Mouse (Mus musculus) thymus, postnatal 36 days (tissue): ENCODE data around the gene Olfr263.
A peak's percentile ranks its signal among the peaks of the same experiment; 100 is the strongest.

ENCODE experiments used
- DNase-seq, 2 experiments: peaks; one replicate each; pipeline ENCODE4 v3.0.0; 2022; ENCODE audit warnings: mixed read lengths in 2 of 2

Olfr263 gene

DNA sequence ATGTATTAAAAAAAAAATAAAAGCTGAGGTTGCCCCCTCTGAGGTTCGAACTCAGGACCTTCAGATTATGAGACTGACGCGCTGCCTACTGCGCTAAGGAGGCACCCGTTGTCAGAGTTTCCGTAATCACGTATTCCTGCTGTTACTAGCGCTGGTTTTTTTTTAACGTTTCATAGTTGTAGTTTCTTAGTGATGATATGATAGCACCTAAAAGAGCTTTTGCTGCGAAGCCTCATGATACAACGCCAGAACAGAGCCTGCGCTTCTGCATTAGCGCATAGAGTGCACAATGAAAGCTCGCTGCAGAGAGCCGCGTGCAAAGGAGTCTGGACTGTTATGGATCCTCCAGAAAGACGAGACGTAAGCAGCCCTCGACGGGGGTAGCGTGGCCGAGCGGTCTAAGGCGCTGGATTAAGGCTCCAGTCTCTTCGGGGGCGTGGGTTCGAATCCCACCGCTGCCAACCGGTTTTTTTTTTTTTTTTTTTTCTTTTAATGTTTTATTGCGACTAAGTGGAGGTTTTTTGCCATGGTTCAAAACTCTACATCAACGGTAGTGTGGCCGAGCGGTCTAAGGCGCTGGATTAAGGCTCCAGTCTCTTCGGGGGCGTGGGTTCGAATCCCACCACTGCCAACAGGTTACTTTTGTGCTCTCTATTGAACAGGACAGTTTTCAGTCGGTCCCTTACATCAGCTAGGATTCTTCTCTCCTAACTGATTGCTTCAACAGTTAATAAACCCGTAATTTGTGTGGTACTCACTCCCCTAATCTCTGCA lies 40.4 kb downstream of the Olfr263 start:
- DNase-seq: peak; percentile 83 to 84

DNA sequence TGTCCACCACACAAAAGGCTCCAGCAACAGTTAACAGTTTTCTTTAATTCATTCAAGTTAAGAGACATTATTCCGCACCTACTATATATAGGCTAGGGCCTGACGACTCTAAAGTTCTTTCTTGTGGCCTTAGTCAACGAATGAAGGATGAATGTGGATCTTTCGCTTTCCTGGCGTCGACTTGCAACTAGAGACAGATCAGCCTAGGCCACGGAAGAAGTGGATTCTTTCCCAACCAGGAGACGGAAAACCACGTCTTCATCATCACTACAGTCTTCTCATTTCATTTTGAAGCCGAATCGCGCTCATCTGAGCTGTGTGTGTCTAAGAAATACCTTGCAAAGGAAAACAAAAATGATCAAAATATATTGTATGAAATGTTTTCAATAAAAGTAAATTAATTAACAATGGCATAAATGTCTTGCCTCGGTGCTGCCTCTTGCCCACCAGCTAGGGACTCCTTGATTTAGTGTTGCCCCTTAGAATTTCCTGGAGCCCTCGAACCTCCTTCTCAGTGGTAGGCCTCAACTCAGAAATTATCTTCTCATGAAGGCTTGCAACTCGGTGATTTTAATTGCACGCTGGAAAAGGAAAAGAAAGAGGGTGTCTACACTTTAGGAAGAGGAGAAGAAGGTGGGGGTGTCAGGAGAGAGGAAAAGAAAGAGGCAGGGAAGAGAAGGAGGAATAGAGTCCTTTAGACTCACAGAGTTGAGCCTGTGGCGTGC lies 41.2 kb downstream of the Olfr263 start:
- DNase-seq: no peak

DNA sequence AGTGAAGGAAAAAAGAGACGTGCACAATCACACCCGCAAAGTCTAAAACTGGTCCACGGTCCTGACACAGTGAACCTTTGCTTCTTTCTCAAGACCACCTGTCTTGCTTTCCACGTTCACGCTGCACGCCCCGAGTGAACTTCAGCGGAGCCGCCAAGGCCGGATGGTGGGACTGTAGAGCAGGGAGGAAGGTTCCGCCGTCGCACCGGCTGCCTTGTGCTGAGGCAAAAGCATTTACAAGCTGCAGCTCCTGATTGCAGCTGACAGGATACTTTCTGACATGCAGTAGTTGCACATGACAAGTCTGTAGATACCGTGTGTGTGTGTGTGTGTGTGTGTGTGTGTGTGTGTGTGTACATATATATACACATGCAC lies 41.7 kb downstream of the Olfr263 start:
- DNase-seq: peak in 1 of 2 experiments; percentile 34

DNA sequence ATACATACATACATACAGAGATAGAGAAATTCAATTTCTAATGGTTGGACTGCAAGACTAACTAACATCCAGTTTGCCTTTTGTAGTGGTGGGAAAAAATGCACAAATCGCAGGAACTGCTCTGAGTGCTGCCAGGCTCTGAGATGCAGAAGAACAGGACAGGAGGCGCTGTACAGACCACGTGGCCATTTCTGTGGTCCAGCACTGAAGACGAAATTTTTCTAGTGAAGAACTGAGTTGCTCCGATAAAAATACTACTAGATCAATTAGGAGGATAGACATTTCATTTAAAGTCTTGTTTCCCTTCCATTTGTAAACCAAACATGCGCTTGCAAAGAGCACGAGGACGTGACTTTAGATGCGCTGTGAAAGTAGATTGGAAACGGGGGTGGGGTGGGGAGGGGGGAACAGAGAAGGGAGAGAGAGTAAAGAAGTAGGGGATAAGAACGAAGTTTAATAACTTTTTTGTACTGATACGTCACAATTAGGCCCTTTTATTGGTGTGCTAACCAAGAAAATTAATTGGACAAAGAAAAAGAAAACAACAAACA lies 42.2 kb downstream of the Olfr263 start:
- no peak for DNase-seq

DNA sequence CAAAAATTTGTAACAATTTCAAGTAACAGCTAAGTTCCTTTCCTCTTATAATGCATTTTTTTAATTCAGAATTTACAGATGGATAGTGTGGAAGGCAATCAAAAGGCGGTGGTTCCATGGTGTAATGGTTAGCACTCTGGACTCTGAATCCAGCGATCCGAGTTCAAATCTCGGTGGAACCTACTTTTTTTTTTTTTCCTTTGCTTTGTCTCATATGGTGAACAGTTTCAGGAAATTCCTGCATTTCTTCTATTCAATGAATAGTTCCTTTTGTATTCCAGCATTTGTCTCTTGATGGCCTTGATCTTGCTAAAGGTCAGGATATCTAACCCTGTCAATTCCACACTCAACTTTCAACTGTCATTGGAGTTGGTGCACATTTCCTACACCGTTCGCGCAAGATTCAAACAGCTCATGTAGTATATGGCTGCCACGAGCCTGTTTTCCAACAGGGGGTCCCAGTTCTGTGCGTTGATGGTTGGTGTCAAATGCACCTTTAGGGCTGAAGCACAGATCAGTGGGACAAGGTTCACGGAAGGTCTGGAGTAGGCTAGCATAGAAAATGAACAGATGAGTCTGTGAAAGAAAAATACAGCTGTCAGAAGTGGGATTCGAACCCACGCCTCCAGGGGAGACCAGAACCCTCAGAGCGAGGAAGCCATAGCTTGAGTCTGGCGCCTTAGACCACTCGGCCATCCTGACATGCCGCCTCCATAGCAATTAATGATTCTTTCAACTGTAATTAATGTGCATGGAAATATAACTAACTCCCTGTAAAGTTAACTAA lies 43.0 kb downstream of the Olfr263 start:
- DNase-seq: peak; percentile 57 to 60

DNA sequence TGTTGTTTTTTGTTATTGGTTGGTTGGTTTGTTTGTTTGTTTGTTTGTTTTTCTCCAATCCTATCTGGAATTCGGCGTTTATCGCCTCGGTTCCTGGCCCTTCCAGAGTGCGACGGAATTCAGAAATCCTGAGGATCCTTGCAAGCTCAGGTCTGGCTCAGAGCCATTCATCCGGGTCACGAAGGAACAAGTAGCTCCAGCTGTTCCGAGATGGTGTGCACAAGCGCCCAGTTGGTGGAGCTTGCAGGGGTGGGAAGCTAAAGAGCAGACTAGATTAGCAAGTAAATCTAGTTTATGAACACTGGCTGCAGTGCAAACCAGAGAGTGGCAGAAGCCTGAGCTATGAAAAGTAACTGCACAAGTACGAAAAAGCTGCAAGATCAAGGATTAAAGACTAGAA lies 43.6 kb downstream of the Olfr263 start:
- DNase-seq: peak in 1 of 2 experiments; percentile 26

DNA sequence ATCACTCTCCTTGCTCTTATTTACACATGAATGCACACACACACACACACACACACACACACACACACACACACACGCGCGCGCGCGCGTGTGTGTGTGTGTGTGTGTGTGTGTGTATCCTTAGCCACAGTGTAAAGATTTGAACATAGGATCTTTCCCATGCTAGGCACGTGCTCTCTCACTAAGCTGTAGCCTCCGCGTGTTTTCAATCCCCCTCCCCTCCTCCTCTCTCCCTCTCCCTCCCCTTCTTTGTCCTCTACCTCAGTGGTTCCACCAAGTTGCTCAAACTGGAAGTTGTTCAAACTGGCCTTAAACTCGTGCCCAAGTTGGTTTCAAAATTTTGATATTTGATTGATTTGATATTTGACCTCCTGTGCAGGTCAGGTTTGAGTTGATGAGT lies 47.3 kb downstream of the Olfr263 start:
- DNase-seq: no peak

DNA sequence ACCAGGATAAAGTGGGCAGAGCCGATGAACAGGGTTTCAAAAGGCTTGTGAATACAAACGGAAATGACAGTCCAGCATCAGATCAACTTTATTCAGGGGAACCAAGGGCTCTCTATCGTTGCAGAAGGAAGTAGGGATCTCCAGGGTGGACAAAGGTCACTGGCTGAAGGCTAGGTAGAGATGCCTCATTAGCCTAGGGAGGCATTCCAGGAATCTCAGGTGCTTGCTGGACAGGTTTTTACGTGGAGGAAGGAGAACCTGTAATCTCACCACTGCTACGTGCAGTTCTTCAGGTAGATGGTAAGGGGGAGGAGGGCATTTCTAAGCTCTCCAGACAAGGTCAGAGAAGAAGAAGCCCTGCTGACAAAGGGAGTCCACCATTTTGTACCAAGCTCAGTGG lies 48.2 kb downstream of the Olfr263 start:
- DNase-seq: no peak

DNA sequence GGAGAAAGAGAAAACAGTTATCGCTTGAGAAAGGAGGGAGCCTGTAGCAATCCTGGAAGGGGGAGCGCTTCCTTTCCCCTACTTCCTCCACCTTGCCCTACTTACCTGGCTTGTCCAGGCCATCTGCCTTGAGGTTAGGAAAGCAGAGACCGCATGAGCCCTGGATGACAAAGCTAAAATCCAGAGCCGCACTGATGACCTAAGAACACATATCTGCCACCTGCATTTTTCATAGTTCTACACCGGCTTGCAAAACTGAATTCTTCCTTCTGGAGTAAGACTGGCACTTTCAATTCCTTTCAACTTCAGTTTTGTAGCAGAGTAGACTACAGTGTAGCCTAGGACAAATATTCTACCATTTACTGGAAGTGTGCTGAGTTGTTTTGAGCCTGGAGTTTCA lies 48.9 kb downstream of the Olfr263 start:
- no peak for DNase-seq

DNA sequence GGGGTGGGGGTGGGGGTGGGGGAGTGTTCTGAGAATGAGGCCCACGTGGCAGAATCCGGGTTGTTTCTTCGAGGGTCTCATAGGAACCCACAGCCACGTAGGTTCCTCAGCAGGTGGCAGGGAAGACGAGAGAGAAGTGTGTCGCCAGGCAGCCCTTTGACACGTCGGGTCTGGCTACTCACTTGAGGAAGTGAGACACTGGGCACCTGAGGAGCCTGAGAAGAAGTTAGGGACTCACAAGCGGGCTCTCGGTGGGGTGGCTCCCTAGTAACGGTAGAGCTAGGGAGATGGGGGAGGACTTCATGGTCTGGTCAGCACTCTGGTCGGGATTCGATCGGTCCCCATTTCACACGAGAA lies 49.9 kb downstream of the Olfr263 start, which contains the start of gene Trim27:
Gene Trim27 (plus strand): TSS at position 79 of the 357 bp plus-strand sequence.
- no peak for DNase-seq

DNA sequence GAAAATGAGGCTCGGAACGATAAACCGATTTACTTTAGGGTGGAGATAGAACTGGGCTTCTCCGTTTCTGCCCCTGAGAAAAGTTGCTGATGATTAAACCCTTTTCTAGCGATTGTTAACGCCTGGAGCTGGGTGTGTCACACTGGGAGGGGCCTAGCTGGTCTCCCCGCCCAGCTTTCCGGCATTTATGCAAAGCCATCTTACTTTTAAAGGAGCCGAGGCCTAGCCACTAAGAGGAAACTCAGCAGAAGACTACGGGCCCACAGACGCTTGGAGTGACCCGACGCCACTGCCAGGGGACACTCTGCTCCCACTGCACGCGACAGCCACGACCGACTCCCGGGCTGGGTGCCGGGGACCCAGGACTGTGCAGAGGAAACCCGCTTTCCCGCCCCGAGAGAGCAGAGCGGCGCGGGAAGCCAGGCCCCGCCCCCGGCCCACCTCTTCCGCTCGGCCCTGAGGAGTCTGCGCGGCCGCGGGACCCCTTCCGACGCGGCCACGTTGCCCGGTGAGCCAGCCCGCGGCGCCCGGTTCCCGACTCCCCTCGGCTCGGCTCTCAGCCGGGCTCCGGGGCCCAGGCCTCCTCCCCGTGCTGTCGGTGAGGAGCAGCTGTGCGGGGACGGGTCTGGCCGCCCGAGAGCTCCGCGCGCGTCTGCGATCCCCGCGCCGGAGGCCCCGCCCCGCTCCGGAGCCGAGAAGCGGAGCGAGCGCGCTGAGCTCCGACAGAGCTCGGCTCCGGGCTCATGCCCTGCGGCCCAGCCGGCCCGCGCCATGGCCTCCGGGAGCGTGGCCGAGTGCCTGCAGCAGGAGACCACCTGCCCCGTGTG lies 50.5 kb downstream of the Olfr263 start:
- DNase-seq: peak; percentile 88 to 89

DNA sequence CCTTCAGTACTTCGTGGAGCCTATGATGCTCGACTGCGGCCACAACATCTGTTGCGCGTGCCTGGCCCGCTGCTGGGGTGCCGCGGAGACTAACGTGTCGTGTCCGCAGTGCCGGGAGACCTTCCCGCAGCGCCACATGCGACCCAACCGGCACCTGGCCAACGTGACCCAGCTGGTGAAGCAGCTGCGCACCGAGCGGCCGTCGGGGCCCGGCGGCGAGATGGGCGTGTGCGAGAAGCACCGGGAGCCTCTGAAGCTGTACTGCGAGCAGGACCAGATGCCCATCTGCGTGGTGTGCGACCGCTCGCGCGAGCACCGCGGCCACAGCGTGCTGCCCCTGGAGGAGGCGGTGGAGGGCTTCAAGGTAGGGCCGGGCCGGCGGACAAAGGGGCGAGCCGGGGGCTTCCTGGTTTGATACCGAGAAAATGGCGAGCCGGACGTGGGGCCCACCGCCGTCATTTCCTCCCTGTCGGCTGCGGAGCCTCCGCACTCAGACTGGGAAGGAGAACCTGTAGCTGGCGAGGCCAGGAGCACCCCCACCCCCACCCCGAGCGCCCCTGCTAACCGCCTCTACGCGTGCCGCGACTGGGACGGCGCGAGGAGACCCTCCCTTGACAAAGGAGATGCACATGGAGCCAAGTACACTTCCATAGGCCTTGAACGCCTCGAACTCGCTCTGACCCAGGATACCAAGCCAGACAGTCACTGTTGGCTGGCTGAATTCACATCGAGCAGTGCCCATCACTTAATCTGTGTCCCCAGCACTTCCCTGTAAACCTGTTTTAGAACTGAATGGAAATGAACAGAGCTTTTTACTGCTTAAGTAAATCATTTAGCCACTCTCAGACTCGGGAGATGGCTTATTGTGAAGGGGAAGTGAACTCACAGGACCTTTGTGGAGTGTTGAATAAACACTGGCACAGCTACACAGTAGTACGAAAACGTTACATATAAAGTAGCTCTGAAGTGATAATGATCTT lies 51.4 kb downstream of the Olfr263 start:
- DNase-seq: peak; percentile 81 to 85

DNA sequence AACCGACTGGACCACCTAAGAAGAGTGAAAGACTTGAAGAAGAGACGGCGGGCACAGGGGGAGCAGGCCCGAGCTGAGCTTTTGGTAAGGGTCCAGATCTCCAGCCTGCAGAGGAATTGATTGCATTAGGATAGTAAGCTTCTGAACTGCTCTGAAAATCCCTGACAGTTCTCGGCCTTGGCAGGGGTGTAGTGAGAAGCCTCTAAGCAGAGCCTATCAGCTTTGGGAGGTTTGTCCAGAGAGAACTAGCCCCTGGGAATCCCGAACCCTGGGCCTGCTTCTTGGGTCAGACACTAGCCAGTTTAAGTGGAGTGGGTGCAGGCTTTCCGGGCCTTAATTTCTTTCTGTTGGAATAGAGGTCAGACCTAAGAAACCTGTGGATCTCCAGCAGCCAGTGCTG lies 52.6 kb downstream of the Olfr263 start:
- no peak for DNase-seq

DNA sequence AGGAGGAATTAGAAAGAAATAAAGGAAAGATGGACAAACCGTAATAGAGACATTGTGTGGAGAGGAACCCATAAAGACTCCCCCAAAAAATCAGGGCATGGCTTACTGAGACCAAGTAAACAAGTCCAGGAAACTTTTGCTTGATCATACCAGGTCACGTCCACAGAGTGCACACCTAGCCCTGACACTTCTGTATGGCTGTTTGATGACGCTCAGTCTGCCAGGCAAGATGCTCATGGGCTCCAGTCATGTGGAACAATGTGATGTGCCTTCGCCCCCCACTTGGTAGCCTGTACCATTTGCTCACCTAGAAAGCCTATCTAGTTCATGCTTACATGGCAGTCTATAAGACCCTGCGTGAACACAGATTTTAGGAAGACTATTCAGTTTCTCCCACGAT lies 53.6 kb downstream of the Olfr263 start:
- DNase-seq: no peak

DNA sequence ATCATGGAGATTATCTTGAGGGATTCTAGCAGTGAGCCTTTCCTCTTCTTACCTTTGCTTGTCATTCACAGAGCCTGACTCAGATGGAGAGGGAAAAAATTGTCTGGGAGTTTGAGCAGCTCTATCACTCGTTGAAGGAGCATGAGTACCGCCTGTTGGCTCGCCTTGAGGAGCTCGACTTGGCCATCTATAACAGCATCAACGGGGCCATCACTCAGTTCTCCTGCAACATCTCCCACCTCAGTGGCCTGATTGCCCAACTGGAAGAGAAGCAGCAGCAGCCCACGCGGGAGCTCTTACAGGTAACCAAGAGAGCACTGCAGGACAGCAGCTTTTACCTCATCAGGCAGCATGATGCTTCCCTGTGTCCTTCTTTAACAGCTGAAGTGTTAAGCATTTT lies 54.2 kb downstream of the Olfr263 start:
- no peak for DNase-seq

DNA sequence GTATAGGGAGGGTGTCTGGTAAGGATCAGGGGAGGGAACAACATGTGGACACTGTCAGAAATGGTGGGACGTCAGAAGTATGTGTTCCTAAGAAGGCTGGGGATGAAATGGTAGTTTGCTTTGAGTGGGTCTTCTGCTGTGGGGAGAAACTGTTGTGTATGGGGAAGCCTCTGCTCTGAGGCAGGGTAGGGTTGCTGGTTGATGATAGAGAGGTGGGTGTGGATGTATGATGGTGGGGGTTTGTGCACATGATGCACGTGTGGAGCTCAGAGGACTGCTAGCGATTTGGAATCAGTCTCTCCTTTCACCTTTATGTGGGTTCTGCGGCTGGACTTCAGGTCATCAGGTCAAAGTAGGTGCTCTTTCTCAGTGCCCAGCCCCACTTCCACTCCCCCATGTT lies 56.1 kb downstream of the Olfr263 start:
- no peak for DNase-seq
